Mouse (Mus musculus) forebrain, embryonic 11.5 days (tissue): ENCODE data around the gene Mrps23. TPM values are rescaled to one million over a fixed set of nuclear protein-coding genes. Genes with fewer than 3 reads are reported as not detected.

Experiments used
- ATAC-seq: fragments of 200-750 bp; cut with Nextera tagmentation; replicated peaks from 2 replicates; pipeline ENCODE4 v1.8.0; 2017; ENCODE audit warnings: moderate TSS enrichment; ENCODE audit not compliant: low FRiP score
- DNase-seq: peaks from one replicate; pipeline ENCODE4 v3.0.0-alpha.2; 2017; ENCODE audit warnings: low spot score
- H3K27ac ChIP-seq: fragments of 300-500 bp; sonication (generic); 2 replicates; pipeline ENCODE4 v1.5.1; 2014; ENCODE audit warnings: low read depth, low read length
- H3K27me3 ChIP-seq: fragments of 300-500 bp; sonication (generic); 2 replicates; pipeline ENCODE4 v1.6.1; 2014; ENCODE audit warnings: mild to moderate bottlenecking, low read length, mixed read lengths; ENCODE audit not compliant: control insufficient read depth, insufficient read depth
- H3K36me3 ChIP-seq: fragments of 300-500 bp; sonication (generic); 2 replicates; pipeline ENCODE4 v1.6.1; 2014; ENCODE audit warnings: mild to moderate bottlenecking, low read length, moderate library complexity, mixed read lengths; ENCODE audit not compliant: control insufficient read depth, insufficient read depth
- H3K4me1 ChIP-seq: fragments of 300-500 bp; sonication (generic); replicated peaks from 2 replicates; pipeline ENCODE4 v1.6.1; 2014; ENCODE audit warnings: low read length, mixed read lengths; ENCODE audit not compliant: control insufficient read depth, insufficient read depth
- H3K4me2 ChIP-seq: fragments of 300-500 bp; sonication (generic); 2 replicates; pipeline ENCODE4 v1.6.1; 2014; ENCODE audit warnings: low read depth, mild to moderate bottlenecking, low read length, moderate library complexity, mixed read lengths; ENCODE audit not compliant: severe bottlenecking
- H3K4me3 ChIP-seq: fragments of 300-500 bp; sonication (generic); 2 replicates; pipeline ENCODE4 v1.5.1; 2014; ENCODE audit warnings: low read depth, low read length
- H3K9ac ChIP-seq: fragments of 300-500 bp; sonication (generic); 2 replicates; pipeline ENCODE4 v1.6.1; 2014; ENCODE audit warnings: low read length
- H3K9me3 ChIP-seq: fragments of 300-500 bp; sonication (generic); 2 replicates; pipeline ENCODE4 v1.6.1; 2016; ENCODE audit warnings: low read length, mixed read lengths; ENCODE audit not compliant: control insufficient read depth
- WGBS: fragments of 180-500 bp; shearing (Covaris S2); extraction: QIAGEN DNeasy Blood & Tissue Kit; methylation state at CpG from one replicate; pipeline ENCODE4 v1.1.7; 2014; 5-methylcytosine and 5-hydroxymethylcytosine counted together
- polyA plus RNA-seq: library from polyadenylated mRNA; unstranded; fragments of >200 nt; fragmentation: Nextera tagmentation; extraction: Ambion mirVana; gene quantifications from 2 replicates; pipeline ENCODE4 v1.2.1, GENCODE M21; 2014

Mrps23 gene
- polyA plus RNA-seq, 1 experiment from 2014 or later = 70.8 TPM

GRCm38 (mm10) chr11:88169531-88170040, 34.6 kb upstream of the Mrps23 start:
- WGBS = 21% methylated on average over 32 of the region's 32 CpGs
- Histone ChIP-seq H3K27ac (no peak overlapping the region), H3K36me3 (no peaks in the 10 kb centered on the region), H3K27me3 (peaks cover 2% of the 10 kb centered on the region; the same call in 1 of the 2 replicates), H3K4me3 (no peak overlapping the region), H3K9ac (peak overlapping the region; percentile 27; the same call in 1 of the 2 replicates), H3K9me3 (no peaks in the 10 kb centered on the region), H3K4me2 (0 out of 2 replicates have a peak overlapping the region, but pooled peaks have one; percentile 11), H3K4me1 (peaks cover 27% of the 10 kb centered on the region)
- ATAC-seq (no peak), DNase-seq (no peak)

GRCm38 (mm10) chr11:88170606-88171005, 33.6 kb upstream of the Mrps23 start:
- H3K27me3 ChIP-seq = peaks cover 2% of the 10 kb centered on the region; the same call in 1 of the 2 replicates
- no peak overlapping the region for H3K9ac ChIP-seq
- no peaks in the 10 kb centered on the region for H3K36me3 ChIP-seq
- H3K9me3 ChIP-seq = no peaks in the 10 kb centered on the region
- no peak overlapping the region for H3K4me2 ChIP-seq
- no peak for DNase-seq
- H3K27ac ChIP-seq = no peak overlapping the region
- no peak overlapping the region for H3K4me3 ChIP-seq
- WGBS = 56% methylated on average over 3 of the region's 3 CpGs
- H3K4me1 ChIP-seq = peaks cover 26% of the 10 kb centered on the region
- no peak for ATAC-seq

GRCm38 (mm10) chr11:88171876-88172442, 32.2 kb upstream of the Mrps23 start:
- no peak overlapping the region for H3K27ac ChIP-seq
- peaks cover 24% of the 10 kb centered on the region for H3K4me1 ChIP-seq
- DNase-seq (no peak), ATAC-seq (no peak)
- H3K9ac ChIP-seq = no peak overlapping the region
- no peaks in the 10 kb centered on the region for H3K9me3 ChIP-seq
- no peak overlapping the region for H3K4me2 ChIP-seq
- WGBS = 71% methylated on average over 15 of the region's 15 CpGs
- H3K36me3 ChIP-seq = no peaks in the 10 kb centered on the region
- H3K4me3 ChIP-seq = no peak overlapping the region
- H3K27me3 ChIP-seq = peaks cover 2% of the 10 kb centered on the region; the same call in 1 of the 2 replicates

- 40% methylated on average over 10 of the region's 10 CpGs for WGBS
- Histone ChIP-seq H3K4me3 (no peak overlapping the region), H3K4me2 (no peak overlapping the region), H3K4me1 (peaks cover 24% of the 10 kb centered on the region), H3K36me3 (no peaks in the 10 kb centered on the region), H3K9ac (peak overlapping the region; percentile 23; the same call in 1 of the 2 replicates), H3K27me3 (peaks cover 2% of the 10 kb centered on the region; the same call in 1 of the 2 replicates), H3K27ac (peak overlapping the region; percentile 46; the same call in 1 of the 2 replicates), H3K9me3 (no peaks in the 10 kb centered on the region)
- DNase-seq (no peak), ATAC-seq (no peak)
These were observed 31.4 kb upstream of the Mrps23 start for GRCm38 (mm10) chr11:88172601-88173325.

- Histone ChIP-seq H3K9ac (no peak overlapping the region), H3K4me1 (peaks cover 23% of the 10 kb centered on the region)
- ATAC-seq = no peak
These were observed 30.7 kb upstream of the Mrps23 start for GRCm38 (mm10) chr11:88173386-88174025.

GRCm38 (mm10) chr11:88180467-88180958, 23.7 kb upstream of the Mrps23 start:
- H3K36me3 ChIP-seq = no peaks in the 10 kb centered on the region; the same call in 1 of the 2 replicates
- no peak overlapping the region for H3K4me3 ChIP-seq
- no peak for DNase-seq
- no peaks in the 10 kb centered on the region for H3K27me3 ChIP-seq
- H3K27ac ChIP-seq = no peak overlapping the region; the same call in 1 of the 2 replicates
- H3K9me3 ChIP-seq = no peaks in the 10 kb centered on the region
- H3K9ac ChIP-seq = no peak overlapping the region
- peaks cover 19% of the 10 kb centered on the region for H3K4me1 ChIP-seq
- ATAC-seq = peak; percentile 21; the same call in 1 of the 2 replicates
- H3K4me2 ChIP-seq = no peak overlapping the region
- WGBS = 28% methylated on average over 6 of the region's 6 CpGs

More at GRCm38 (mm10) chr11:88173386-88174025, 30.7 kb upstream of the Mrps23 start:
- Histone ChIP-seq H3K4me3 (no peak overlapping the region), H3K27me3 (peaks cover 2% of the 10 kb centered on the region; the same call in 1 of the 2 replicates), H3K27ac (no peak overlapping the region), H3K4me2 (no peak overlapping the region), H3K9me3 (no peaks in the 10 kb centered on the region), H3K36me3 (no peaks in the 10 kb centered on the region)
- no peak for DNase-seq
- WGBS = 26% methylated on average over 9 of the region's 9 CpGs

GRCm38 (mm10) chr11:88180959-88181619, 23.1 kb upstream of the Mrps23 start:
- peaks cover 19% of the 10 kb centered on the region for H3K4me1 ChIP-seq
- H3K9ac ChIP-seq = 0 out of 2 replicates have a peak overlapping the region, but pooled peaks have one; percentile 17
- no peak overlapping the region for H3K4me2 ChIP-seq
- DNase-seq (peak; percentile 70), ATAC-seq (peak; percentile 51; the same call in 1 of the 2 replicates)
- no peaks in the 10 kb centered on the region for H3K9me3 ChIP-seq
- 15% methylated on average over 16 of the region's 16 CpGs for WGBS
- no peak overlapping the region for H3K4me3 ChIP-seq
- H3K36me3 ChIP-seq = no peaks in the 10 kb centered on the region; the same call in 1 of the 2 replicates
- peak overlapping the region; percentile 10; the same call in 1 of the 2 replicates for H3K27ac ChIP-seq
- H3K27me3 ChIP-seq = no peaks in the 10 kb centered on the region
